Mouse (Mus musculus): ENCODE results near the gene Rnase1. TPM values are rescaled to one million over a fixed set of nuclear protein-coding genes. Genes with fewer than 3 reads are reported as not detected.

Gene Rnase1
- polyA plus RNA-seq, 1 experiment from 2014 or later: not detected

DNA sequence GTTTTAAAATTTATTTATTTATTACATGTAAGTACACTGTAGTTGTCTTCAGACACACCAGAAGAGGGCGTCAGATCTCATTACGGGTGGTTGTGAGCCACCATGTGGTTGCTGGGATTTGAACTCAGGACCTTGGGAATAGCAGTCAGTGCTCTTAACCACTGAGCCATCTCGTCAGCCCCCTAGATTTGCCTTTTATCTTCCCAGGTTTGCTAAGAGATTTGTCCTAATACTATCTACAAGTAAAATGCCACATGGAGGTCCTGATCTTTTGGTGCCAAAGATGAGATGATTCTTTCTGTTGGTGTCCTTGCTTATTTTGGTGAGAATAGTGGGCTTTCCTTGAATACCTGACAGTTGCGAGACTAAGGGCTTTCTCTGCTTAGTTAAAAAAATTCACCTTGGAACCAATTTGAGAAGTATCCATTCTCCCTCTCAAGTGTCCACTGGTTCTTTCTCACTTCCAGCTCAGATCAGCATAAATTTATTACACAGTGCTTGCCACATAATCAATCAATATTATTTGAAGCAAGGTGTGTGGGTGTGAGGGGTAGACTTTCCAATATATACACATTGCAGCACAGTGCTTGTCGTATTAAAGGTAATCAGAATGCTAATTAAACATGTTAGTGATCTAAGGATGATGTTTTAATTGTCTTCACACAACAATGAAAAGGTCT lies 9.6 kb upstream of the Rnase1 start:
- no peaks in the 10 kb centered on the region for H3K27me3 ChIP-seq (replicated peaks)
- H3K36me3 ChIP-seq: no peaks in the 10 kb centered on the region
- no peak overlapping the region for H3K4me2 ChIP-seq
- no peaks in the 10 kb centered on the region for H3K9me3 ChIP-seq (replicated peaks)
- H3K9ac ChIP-seq: no peak overlapping the region
- H3K4me1 ChIP-seq: peaks cover 40% of the 10 kb centered on the region
- no peak for ATAC-seq
- H3K27ac ChIP-seq: no peak overlapping the region
- no peak overlapping the region for H3K4me3 ChIP-seq
- WGBS (ENCODE audit: insufficient replicate concordance): 75% methylated on average over 5 of the region's 5 CpGs

GRCm38 (mm10) chr14:51152249-51152870 lies 5.8 kb upstream of the Rnase1 start:
- WGBS (ENCODE audit: insufficient replicate concordance): 35% methylated on average over 5 of the region's 5 CpGs
- Histone ChIP-seq H3K9me3 (replicated peaks) (no peaks in the 10 kb centered on the region), H3K36me3 (no peaks in the 10 kb centered on the region), H3K27ac (peak overlapping the region; percentile 58), H3K9ac (no peak overlapping the region; the same call in 1 of the 2 replicates), H3K4me2 (peak overlapping the region; percentile 23; the same call in 1 of the 2 replicates), H3K4me1 (peaks cover 72% of the 10 kb centered on the region), H3K4me3 (no peak overlapping the region), H3K27me3 (replicated peaks) (no peaks in the 10 kb centered on the region)
- peak; percentile 72 for ATAC-seq

- Histone ChIP-seq H3K4me3 (no peak overlapping the region), H3K9me3 (replicated peaks) (no peaks in the 10 kb centered on the region), H3K27me3 (replicated peaks) (no peaks in the 10 kb centered on the region), H3K4me2 (peak overlapping the region; percentile 45), H3K36me3 (no peaks in the 10 kb centered on the region), H3K9ac (peak overlapping the region; percentile 33), H3K4me1 (peaks cover 87% of the 10 kb centered on the region), H3K27ac (peak overlapping the region; percentile 81)
- ATAC-seq: peak; percentile 88
- WGBS (ENCODE audit: insufficient replicate concordance): 47% methylated on average over 3 of the region's 3 CpGs
Measured at GRCm38 (mm10) chr14:51150206-51150831, 3.7 kb upstream of the Rnase1 start.

DNA sequence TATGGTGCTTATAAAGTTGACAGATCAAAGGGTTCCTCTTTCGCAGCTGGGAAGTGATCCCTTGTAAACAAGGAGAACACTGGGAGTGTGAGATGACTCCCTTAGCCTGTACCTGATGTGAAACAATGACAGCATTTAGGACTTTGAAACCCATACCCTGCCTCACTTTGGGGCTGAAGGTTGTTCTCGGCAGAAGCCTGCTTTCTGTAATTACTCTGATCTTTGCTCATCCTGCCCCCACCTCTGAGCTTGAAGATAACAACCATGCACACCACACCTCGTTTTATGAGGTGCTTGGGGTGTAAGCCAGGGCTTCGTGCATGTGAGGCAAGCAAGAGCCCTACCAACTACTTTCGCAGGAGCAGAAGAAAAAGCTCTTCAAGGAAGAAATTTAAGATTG lies 2.6 kb upstream of the Rnase1 start:
- WGBS (ENCODE audit: insufficient replicate concordance): 35% methylated on average over 5 of the region's 5 CpGs
- ATAC-seq: peak; percentile 78
- H3K36me3 ChIP-seq: no peaks in the 10 kb centered on the region
- no peaks in the 10 kb centered on the region for H3K9me3 ChIP-seq (replicated peaks)
- peak overlapping the region; percentile 29; the same call in 1 of the 2 replicates for H3K4me2 ChIP-seq
- peaks cover 96% of the 10 kb centered on the region for H3K4me1 ChIP-seq
- no peak overlapping the region for H3K4me3 ChIP-seq
- H3K27ac ChIP-seq: peak overlapping the region; percentile 81
- H3K9ac ChIP-seq: peak overlapping the region; percentile 28; the same call in 1 of the 2 replicates
- no peaks in the 10 kb centered on the region for H3K27me3 ChIP-seq (replicated peaks)

- H3K4me1 ChIP-seq: peaks cover 96% of the 10 kb centered on the region
- peak overlapping the region; percentile 81 for H3K27ac ChIP-seq
- H3K4me3 ChIP-seq: no peak overlapping the region
- H3K27me3 ChIP-seq (replicated peaks): no peaks in the 10 kb centered on the region
- 70% methylated on average over 3 of the region's 3 CpGs for WGBS (ENCODE audit: insufficient replicate concordance)
- ATAC-seq: no peak
- H3K9me3 ChIP-seq (replicated peaks): no peaks in the 10 kb centered on the region
- no peak overlapping the region for H3K4me2 ChIP-seq
- H3K36me3 ChIP-seq: no peaks in the 10 kb centered on the region
- H3K9ac ChIP-seq: no peak overlapping the region
Measured at GRCm38 (mm10) chr14:51148006-51148405, 1.4 kb upstream of the Rnase1 start.

GRCm38 (mm10) chr14:51145521-51145920 lies 1.1 kb downstream of the Rnase1 start:
- Histone ChIP-seq H3K9me3 (replicated peaks) (no peaks in the 10 kb centered on the region), H3K4me3 (no peak overlapping the region), H3K27ac (peak overlapping the region; percentile 89), H3K9ac (no peak overlapping the region), H3K4me2 (no peak overlapping the region), H3K27me3 (replicated peaks) (no peaks in the 10 kb centered on the region), H3K36me3 (no peaks in the 10 kb centered on the region), H3K4me1 (peaks cover 94% of the 10 kb centered on the region)
- 88% methylated on average over 6 of the region's 6 CpGs for WGBS (ENCODE audit: insufficient replicate concordance)
- no peak for ATAC-seq

DNA sequence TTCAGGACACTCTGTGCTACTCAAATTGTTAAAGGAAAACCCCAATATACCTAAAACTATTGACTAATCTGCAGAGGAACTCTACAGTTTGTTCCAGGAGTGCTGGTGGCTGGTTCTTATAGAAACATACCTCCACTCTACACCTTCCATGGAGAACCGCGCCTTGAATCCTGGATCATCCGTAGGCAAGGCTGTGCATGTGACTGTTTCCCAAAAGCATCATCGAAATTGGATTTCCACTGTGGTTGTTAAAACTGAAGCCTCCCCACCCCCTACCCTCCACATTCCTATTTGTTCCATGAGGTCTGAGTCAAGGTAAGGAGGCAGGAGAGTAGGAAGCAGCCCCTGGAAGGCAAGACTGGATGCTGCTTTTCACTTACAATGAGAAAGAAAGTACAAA lies 2.1 kb downstream of the Rnase1 start:
- no peak overlapping the region for H3K4me3 ChIP-seq
- peaks cover 93% of the 10 kb centered on the region for H3K4me1 ChIP-seq
- H3K27ac ChIP-seq: peak overlapping the region; percentile 89
- H3K36me3 ChIP-seq: no peaks in the 10 kb centered on the region
- no peak for ATAC-seq
- H3K9me3 ChIP-seq (replicated peaks): no peaks in the 10 kb centered on the region
- WGBS (ENCODE audit: insufficient replicate concordance): 86% methylated on average over 4 of the region's 4 CpGs
- H3K9ac ChIP-seq: 0 out of 2 replicates have a peak overlapping the region, but pooled peaks have one; percentile 14
- no peaks in the 10 kb centered on the region for H3K27me3 ChIP-seq (replicated peaks)
- H3K4me2 ChIP-seq: peak overlapping the region; percentile 44

DNA sequence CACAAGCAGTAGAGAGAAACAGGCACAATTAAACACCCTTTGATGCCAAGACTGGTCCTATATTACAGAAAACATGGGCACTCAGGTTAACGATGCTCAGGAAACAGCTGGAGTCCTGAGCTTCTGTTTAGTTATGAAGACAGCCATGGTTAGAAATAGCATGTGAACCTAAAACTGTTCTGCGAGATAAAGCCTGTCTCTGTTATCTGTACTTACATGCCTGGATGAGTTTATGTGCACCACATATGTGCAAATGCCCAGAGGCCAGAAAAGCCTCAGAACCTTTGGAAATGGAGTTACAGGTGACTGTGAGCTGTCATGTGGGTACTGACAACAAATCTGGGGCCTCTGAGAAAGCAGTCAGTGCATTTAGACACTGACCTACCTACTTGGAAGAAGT lies 2.6 kb downstream of the Rnase1 start:
- Histone ChIP-seq H3K27ac (peak overlapping the region; percentile 89), H3K36me3 (no peaks in the 10 kb centered on the region), H3K4me2 (peak overlapping the region; percentile 44), H3K4me1 (peaks cover 87% of the 10 kb centered on the region), H3K4me3 (no peak overlapping the region), H3K27me3 (replicated peaks) (no peaks in the 10 kb centered on the region), H3K9me3 (replicated peaks) (no peaks in the 10 kb centered on the region), H3K9ac (peak overlapping the region; percentile 14)
- WGBS (ENCODE audit: insufficient replicate concordance): 18% methylated on average over 2 of the region's 2 CpGs
- ATAC-seq: peak; percentile 84

- WGBS (ENCODE audit: insufficient replicate concordance): 62% methylated on average over 4 of the region's 4 CpGs
- no peak for ATAC-seq
- no peaks in the 10 kb centered on the region for H3K36me3 ChIP-seq
- H3K27me3 ChIP-seq (replicated peaks): no peaks in the 10 kb centered on the region
- H3K4me1 ChIP-seq: peaks cover 81% of the 10 kb centered on the region
- no peaks in the 10 kb centered on the region for H3K9me3 ChIP-seq (replicated peaks)
- H3K4me3 ChIP-seq: no peak overlapping the region
- peak overlapping the region; percentile 89 for H3K27ac ChIP-seq
- peak overlapping the region; percentile 44 for H3K4me2 ChIP-seq
- H3K9ac ChIP-seq: peak overlapping the region; percentile 58
Measured at GRCm38 (mm10) chr14:51143287-51143686, 3.3 kb downstream of the Rnase1 start.

DNA sequence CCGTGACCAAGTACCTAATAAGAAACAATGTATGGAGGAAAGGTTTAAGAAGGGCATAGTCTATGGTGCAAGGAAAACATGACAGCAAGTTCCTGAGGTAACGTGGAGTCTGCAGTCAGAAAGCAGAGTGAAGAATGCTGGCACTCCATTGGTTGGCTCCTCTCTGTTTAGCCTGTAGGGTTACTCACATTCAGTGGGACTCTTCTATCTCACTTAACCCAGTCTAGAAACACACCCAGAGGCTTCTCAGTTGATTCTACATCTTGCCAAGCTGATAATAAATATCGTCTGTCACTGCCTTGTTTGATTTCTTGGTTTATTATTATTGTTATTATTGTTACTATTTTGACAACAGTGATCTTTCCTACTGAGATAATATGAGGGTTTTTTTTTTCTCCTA lies 4.0 kb downstream of the Rnase1 start:
- ATAC-seq: peak; percentile 92

DNA sequence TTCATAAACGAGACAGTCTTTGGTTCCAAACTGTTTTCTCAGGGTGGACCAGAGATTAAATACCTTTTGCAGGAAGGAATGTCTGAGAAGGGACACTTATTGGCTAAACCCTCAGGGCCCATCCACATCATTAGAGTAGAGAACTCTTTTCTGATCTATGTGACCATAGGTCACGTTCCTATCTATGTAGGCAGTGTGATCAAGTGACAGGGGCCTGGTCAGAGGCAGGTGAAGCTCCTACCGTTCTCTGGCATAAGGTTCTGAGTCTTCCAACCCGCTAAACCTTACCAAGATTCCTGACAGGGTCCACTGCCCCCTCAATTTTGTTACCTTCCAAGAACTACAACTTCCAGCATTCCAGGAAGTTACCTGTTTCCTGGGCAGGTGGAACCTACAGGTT lies 4.5 kb downstream of the Rnase1 start:
- no peak overlapping the region for H3K4me2 ChIP-seq

More for the DNA sequence above, 4.0 kb downstream of the Rnase1 start:
- H3K4me3 ChIP-seq: no peak overlapping the region
- no peaks in the 10 kb centered on the region for H3K36me3 ChIP-seq
- H3K27ac ChIP-seq: peak overlapping the region; percentile 88
- H3K4me1 ChIP-seq: peaks cover 74% of the 10 kb centered on the region
- no peaks in the 10 kb centered on the region for H3K9me3 ChIP-seq (replicated peaks)
- H3K9ac ChIP-seq: peak overlapping the region; percentile 51
- H3K27me3 ChIP-seq (replicated peaks): no peaks in the 10 kb centered on the region
- no peak overlapping the region for H3K4me2 ChIP-seq
- 48% methylated on average over 3 of the region's 3 CpGs for WGBS (ENCODE audit: insufficient replicate concordance)

DNA sequence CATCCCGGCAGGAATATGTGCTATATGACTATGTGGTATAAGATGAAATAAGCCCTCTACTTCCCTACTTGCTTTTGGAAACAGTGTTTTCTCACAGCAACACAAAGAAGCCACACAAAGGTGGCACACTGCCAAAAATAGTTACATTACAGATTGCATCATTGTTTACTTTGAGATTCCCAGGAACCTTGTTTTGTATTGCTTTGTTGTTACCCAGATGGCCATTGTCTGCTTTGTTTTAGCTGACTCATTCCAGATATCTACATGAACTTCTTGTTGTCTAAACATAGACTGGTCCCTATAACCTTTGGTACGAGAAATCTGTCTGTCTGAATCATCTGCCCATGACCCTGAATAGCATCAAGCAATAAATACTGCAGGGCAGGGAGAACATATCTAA lies 6.2 kb downstream of the Rnase1 start:
- WGBS (ENCODE audit: insufficient replicate concordance): 74% methylated on average over 2 of the region's 2 CpGs
- Histone ChIP-seq H3K27me3 (replicated peaks) (no peaks in the 10 kb centered on the region), H3K4me3 (no peak overlapping the region), H3K36me3 (no peaks in the 10 kb centered on the region), H3K4me2 (no peak overlapping the region), H3K27ac (0 out of 2 replicates have a peak overlapping the region, but pooled peaks have one; percentile 16), H3K4me1 (peaks cover 52% of the 10 kb centered on the region), H3K9me3 (replicated peaks) (no peaks in the 10 kb centered on the region), H3K9ac (no peak overlapping the region)
- no peak for ATAC-seq

More for the DNA sequence above, 4.5 kb downstream of the Rnase1 start:
- peak; percentile 55 for ATAC-seq
- Histone ChIP-seq H3K4me1 (peaks cover 70% of the 10 kb centered on the region), H3K27ac (peak overlapping the region; percentile 88), H3K27me3 (replicated peaks) (no peaks in the 10 kb centered on the region), H3K9me3 (replicated peaks) (no peaks in the 10 kb centered on the region), H3K9ac (peak overlapping the region; percentile 51), H3K36me3 (no peaks in the 10 kb centered on the region), H3K4me3 (no peak overlapping the region)
- WGBS (ENCODE audit: insufficient replicate concordance): 75% methylated on average over 4 of the region's 4 CpGs

Data from liver, embryonic 12.5 days (tissue).